Mouse (Mus musculus): ENCODE data around the gene BC003965.

DNA sequence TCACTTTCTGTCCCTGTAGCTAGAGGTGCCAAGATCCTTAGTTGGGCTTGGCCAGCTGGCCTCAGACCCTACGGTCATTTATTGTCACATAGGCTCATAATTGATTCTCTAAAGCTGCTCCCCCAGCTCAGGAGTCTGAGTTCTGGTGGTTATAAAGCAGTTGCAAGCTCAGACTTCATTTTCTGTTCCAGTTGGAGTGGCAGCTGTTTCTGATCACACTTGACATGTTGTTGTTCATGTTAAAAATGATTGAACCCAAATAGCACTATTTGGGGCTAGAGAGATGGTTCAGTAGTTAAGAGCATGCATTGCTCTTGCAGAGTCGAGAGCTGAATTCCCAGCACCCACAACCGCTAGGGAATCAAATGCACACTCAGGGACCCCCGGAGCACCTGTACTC lies 25.7 kb downstream of the BC003965 start:
- TF ChIP-seq POLR2A (IDR thresholded peaks at IDR 0.05; ENCODE audit: control insufficient read depth, low read depth, low read length), result no peak
- TF ChIP-seq CTCF (IDR thresholded peaks at IDR 0.05; ENCODE audit: control insufficient read depth, insufficient read depth, insufficient replicate concordance, low read depth, low read length), result no peak

Data from testis, adult 2 months (tissue).